Mouse (Mus musculus) lung, adult 2 months (tissue): ENCODE measurements around the gene Stpg2. TPM values are rescaled to one million over a fixed set of nuclear protein-coding genes. Genes with fewer than 3 reads are reported as not detected.

Experiments
- DNase-seq: peaks from one replicate; pipeline ENCODE4 v3.0.0; 2022
- H3K4me1 ChIP-seq: fragments of 200-500 bp; 2 replicates; pipeline ENCODE4 v1.6.1; 2011; ENCODE audit warnings: low read length; ENCODE audit not compliant: control insufficient read depth, insufficient read depth
- H3K4me3 ChIP-seq: fragments of 200-500 bp; replicated peaks from 2 replicates; pipeline ENCODE3; 2011; ENCODE audit warnings: low read depth, mild to moderate bottlenecking, control low read depth, low read length; ENCODE audit errors: extremely low read depth
- CTCF ChIP-seq: fragments of 200-500 bp; IDR thresholded peaks from 2 replicates; pipeline ENCODE4 v1.5.1; 2011; ENCODE audit warnings: mild to moderate bottlenecking, low read length, control low read depth; ENCODE audit not compliant: insufficient read depth
- POLR2A ChIP-seq: fragments of 200-500 bp; IDR thresholded peaks from 2 replicates; pipeline ENCODE4 v1.6.1; 2011; ENCODE audit warnings: low read depth, mild to moderate bottlenecking, control low read depth, low read length, borderline replicate concordance; ENCODE audit errors: extremely low read depth
- WGBS: fragments of 180-500 bp; shearing (Covaris S2); methylation state at CpG from one replicate; pipeline ENCODE4 v1.1.7; 2018; 5-methylcytosine and 5-hydroxymethylcytosine counted together
- polyA plus RNA-seq: library from polyadenylated mRNA; depleted of rRNA; stranded (reverse); fragments of >200 nt; gene quantifications from 2 replicates; pipeline ENCODE4 v1.2.3, GENCODE M21; 2012; rRNA removed

Stpg2 gene
- polyA plus RNA-seq: not detected in 2 replicates

DNA sequence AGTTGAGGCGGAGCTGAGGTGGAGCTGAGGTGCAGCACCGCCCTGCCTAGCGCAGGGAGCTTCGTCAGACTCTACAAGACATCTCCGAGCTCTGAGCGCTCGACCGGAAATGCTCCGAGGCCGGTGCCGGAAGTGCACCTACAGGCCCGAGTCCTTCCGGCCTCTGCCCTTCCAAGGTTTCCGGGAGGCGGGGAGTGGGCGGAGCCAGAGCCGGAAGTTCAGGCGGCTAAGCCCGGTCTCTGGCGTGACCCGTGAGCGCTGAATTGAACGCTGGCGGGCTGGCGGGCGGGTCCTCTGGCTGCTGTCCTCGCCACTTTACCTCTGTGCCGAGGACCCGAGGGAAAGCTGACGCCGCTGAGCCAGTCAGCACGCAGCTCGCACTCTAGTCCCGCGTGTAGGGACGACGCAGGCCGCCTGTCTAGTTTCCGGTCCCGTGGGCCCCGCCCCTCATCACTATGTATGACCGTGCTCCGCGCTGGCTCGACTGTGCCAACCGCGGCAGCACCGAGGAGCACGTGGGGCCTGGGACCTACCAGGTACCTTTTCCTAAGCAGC lies at the start of gene Stpg2:
Gene Stpg2 (plus strand): TSS at position 251 of the 555 bp plus-strand sequence.
- H3K4me3 ChIP-seq: peak within 1 kb of the TSS; percentile 81
- TF ChIP-seq CTCF (no peak), POLR2A (peak; percentile 55; the same call in 1 of the 2 replicates)
- under 1% methylated on average over 49 of the region's 49 CpGs for WGBS
- H3K4me1 ChIP-seq: no peaks in the 10 kb centered on the region
- DNase-seq: peak; percentile 76

- TF ChIP-seq CTCF (no peak), POLR2A (no peak)
- H3K4me1 ChIP-seq: no peaks in the 10 kb centered on the region
- no peak overlapping the region for H3K4me3 ChIP-seq
- WGBS: 29% methylated on average over 2 of the region's 2 CpGs
- no peak for DNase-seq
Measured at GRCm38 (mm10) chr3:139162146-139162545, 43.3 kb upstream of the Stpg2 start.

DNA sequence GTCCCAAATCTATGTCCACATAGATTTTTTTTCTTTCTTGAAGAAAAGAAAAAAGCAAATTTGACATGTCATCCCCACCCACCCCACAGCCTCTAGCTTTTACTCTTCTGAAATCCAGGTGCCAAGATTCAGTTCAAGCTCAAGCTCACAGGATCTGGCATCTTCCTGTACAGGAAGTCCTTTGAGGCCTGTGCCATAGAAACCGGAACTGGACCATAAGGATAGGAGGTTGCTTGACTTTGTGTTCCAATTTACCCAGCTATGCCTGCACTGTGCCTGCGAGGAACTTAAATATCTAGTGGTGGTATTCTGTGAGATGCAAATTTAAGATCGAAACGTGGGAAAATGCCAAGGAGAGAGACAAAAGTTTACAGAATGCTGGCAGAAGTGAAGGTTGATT lies 42.8 kb upstream of the Stpg2 start:
- TF ChIP-seq POLR2A (no peak), CTCF (no peak)
- H3K4me3 ChIP-seq: no peak overlapping the region
- 47% methylated on average over 4 of the region's 4 CpGs for WGBS
- H3K4me1 ChIP-seq: no peaks in the 10 kb centered on the region
- no peak for DNase-seq

DNA sequence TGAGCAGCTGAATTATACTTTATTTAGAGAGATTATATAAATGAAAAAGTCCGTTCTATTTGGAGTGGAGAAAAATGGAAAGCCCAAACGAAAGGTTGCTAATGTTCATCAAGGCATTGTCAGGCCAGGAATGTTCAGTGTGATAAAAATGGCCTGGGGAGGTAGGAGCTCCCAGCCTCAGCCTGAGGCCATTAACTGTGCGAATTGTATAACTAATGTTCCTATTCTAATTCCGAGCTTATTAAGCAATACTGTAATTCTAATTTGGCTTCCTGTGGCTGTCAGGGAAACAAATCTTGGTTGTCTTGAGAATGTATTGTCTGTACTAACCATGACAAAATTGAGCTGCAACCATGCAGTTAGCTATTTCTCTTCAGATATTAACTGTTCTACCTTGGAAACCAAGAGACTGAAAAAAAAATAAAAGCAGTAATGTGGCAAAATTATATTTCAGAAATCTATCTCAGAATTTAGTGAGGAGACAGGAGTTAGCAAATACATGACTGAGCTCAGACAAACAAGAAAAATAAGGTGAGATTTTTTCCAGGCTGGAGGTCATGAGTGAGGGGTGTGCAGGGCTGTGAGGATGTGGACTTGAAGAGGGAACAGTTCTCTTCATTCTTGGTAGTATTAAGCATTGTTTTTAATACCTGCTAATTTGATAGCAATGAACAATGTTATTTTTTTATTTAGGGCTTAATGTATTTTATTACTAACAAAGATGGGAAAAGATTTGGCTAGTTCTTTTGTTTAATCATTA lies 36.8 kb upstream of the Stpg2 start:
- Histone ChIP-seq H3K4me3 (no peak overlapping the region), H3K4me1 (no peaks in the 10 kb centered on the region)
- no peak for DNase-seq
- TF ChIP-seq CTCF (no peak), POLR2A (no peak)
- 48% methylated on average over 4 of the region's 4 CpGs for WGBS

DNA sequence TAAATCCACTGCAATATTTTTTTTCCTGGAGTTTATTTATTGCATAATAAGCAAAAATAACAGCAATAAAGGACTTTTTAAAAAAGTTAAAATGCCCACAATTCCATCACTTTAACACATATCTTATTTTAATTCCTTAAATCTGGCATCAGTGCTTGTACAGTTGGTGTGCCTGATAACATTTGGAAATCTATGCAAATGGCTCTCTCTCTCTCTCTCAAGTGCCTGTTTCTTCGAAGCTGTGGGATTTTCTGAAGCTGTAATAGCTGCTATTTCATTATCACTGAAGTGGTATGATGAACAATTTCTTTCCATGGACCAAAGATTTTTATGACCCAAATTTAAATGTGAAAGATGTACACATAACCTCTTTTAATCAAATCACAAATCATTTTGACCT lies 35.8 kb upstream of the Stpg2 start:
- Histone ChIP-seq H3K4me1 (no peaks in the 10 kb centered on the region), H3K4me3 (no peak overlapping the region)
- WGBS: 74% methylated on average over 1 of the region's 1 CpGs
- TF ChIP-seq POLR2A (no peak), CTCF (no peak)
- DNase-seq: no peak

- no peaks in the 10 kb centered on the region for H3K4me1 ChIP-seq
- WGBS: 64% methylated on average over 1 of the region's 1 CpGs
- DNase-seq: no peak
- TF ChIP-seq POLR2A (no peak), CTCF (no peak)
- H3K4me3 ChIP-seq: no peak overlapping the region
Measured at GRCm38 (mm10) chr3:139176936-139177335, 28.6 kb upstream of the Stpg2 start.

- Histone ChIP-seq H3K4me3 (no peak overlapping the region), H3K4me1 (no peaks in the 10 kb centered on the region)
- TF ChIP-seq POLR2A: no peak
- TF ChIP-seq CTCF: no peak
- WGBS: 90% methylated on average over 1 of the region's 1 CpGs
- DNase-seq: no peak
Measured at GRCm38 (mm10) chr3:139191541-139191940, 14.0 kb upstream of the Stpg2 start.

GRCm38 (mm10) chr3:139193917-139194316 lies 11.6 kb upstream of the Stpg2 start:
- no peak overlapping the region for H3K4me3 ChIP-seq
- H3K4me1 ChIP-seq: no peaks in the 10 kb centered on the region
- no peak for TF ChIP-seq CTCF
- no peak for TF ChIP-seq POLR2A
- DNase-seq: no peak

DNA sequence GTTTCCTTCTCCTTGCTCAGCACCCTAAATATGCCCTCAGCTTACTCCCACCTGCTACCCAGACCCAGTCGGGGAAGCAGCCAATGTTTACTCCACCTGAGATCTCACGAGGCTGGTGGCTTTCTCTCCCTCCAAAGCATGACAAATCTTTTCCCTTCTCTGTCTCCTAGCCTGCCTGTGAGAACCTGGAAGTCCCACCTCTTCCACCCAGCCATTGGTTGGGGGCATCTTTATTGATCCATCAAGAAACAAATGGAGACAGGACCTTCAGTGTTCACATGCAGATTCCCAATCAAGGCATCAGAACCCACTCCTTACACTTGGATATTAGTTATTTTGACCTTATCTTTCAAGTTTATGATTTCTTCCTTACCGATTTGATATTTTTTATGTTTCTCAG lies 7.1 kb upstream of the Stpg2 start:
- no peak for DNase-seq
- WGBS: 57% methylated on average over 3 of the region's 3 CpGs
- H3K4me1 ChIP-seq: no peaks in the 10 kb centered on the region
- H3K4me3 ChIP-seq: no peak overlapping the region
- TF ChIP-seq POLR2A: no peak
- no peak for TF ChIP-seq CTCF

DNA sequence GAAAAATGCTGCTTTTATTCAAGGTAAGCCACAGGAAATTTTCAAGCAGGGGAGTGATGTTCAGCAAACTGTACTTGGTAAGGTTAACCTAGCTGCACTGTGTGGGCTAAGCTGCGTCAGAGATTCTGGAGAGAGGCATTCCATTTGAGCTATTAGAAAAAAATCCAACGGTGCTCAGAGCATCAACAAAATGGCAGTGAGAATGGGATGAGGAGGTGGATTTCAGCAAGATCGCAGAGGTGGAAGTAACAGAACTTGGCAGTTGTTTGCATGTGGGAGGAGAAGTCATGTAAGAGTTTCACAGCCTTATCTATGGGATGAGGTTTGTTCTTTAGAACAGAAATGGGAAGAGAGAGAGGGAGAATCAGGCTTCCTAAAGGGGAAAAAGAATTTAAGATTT lies 5.2 kb upstream of the Stpg2 start:
- H3K4me1 ChIP-seq: no peaks in the 10 kb centered on the region
- TF ChIP-seq POLR2A (no peak), CTCF (no peak)
- WGBS: 71% methylated on average over 3 of the region's 3 CpGs
- H3K4me3 ChIP-seq: no peak overlapping the region
- DNase-seq: no peak
